Mouse (Mus musculus): ENCODE measurements around the gene Rasa3. TPM values are rescaled to one million over a fixed set of nuclear protein-coding genes. Genes with fewer than 3 reads are reported as not detected.

The Rasa3 gene
- total RNA-seq, 4 experiments from 2014 or later: 62.7 to 74.3 (median 68.2) TPM

- DNase-seq (ENCODE audit: low spot score in 2 of 2): no peak
Measured at GRCm38 (mm10) chr8:13685674-13686314, 8.4 kb upstream of the Rasa3 start.

- DNase-seq (ENCODE audit: low spot score in 2 of 2): no peak
Measured at GRCm38 (mm10) chr8:13684131-13684530, 6.7 kb upstream of the Rasa3 start.

- no peak for DNase-seq (ENCODE audit: low spot score in 2 of 2)
Measured at GRCm38 (mm10) chr8:13678182-13678581, 779 bp upstream of the Rasa3 start.

- peak; percentile 64 to 65 for DNase-seq (ENCODE audit: low spot score in 2 of 2)
Measured at GRCm38 (mm10) chr8:13676701-13677412, 546 bp downstream of the Rasa3 start.

GRCm38 (mm10) chr8:13676302-13676700 is 1.1 kb downstream of the Rasa3 start:
- peak; percentile 52 to 68 for DNase-seq (ENCODE audit: low spot score in 2 of 2)

GRCm38 (mm10) chr8:13675524-13675923 is 1.9 kb downstream of the Rasa3 start:
- DNase-seq (ENCODE audit: low spot score in 2 of 2): no peak

GRCm38 (mm10) chr8:13675121-13675520 is 2.3 kb downstream of the Rasa3 start:
- DNase-seq (ENCODE audit: low spot score in 2 of 2): no peak

- no peak for DNase-seq (ENCODE audit: low spot score in 2 of 2)
Measured at GRCm38 (mm10) chr8:13674294-13675010, 3.0 kb downstream of the Rasa3 start.

- no peak for DNase-seq (ENCODE audit: low spot score in 2 of 2)
Measured at GRCm38 (mm10) chr8:13673215-13673614, 4.2 kb downstream of the Rasa3 start.

- no peak for DNase-seq (ENCODE audit: low spot score in 2 of 2)
Measured at GRCm38 (mm10) chr8:13671246-13672003, 6.0 kb downstream of the Rasa3 start.

- DNase-seq (ENCODE audit: low spot score in 2 of 2): no peak
Measured at GRCm38 (mm10) chr8:13670011-13670471, 7.4 kb downstream of the Rasa3 start.

- DNase-seq (ENCODE audit: low spot score in 2 of 2): no peak
Measured at GRCm38 (mm10) chr8:13668367-13668766, 9.0 kb downstream of the Rasa3 start.

- DNase-seq (ENCODE audit: low spot score in 2 of 2): no peak
Measured at GRCm38 (mm10) chr8:13667917-13668316, 9.5 kb downstream of the Rasa3 start.

- no peak for DNase-seq (ENCODE audit: low spot score in 2 of 2)
Measured at GRCm38 (mm10) chr8:13665944-13666343, 11.5 kb downstream of the Rasa3 start.

GRCm38 (mm10) chr8:13665538-13665937 is 11.9 kb downstream of the Rasa3 start:
- no peak for DNase-seq (ENCODE audit: low spot score in 2 of 2)

GRCm38 (mm10) chr8:13664711-13665210 is 12.6 kb downstream of the Rasa3 start:
- DNase-seq (ENCODE audit: low spot score in 2 of 2): no peak

GRCm38 (mm10) chr8:13660323-13660722 is 17.1 kb downstream of the Rasa3 start:
- no peak for DNase-seq (ENCODE audit: low spot score in 2 of 2)

- DNase-seq (ENCODE audit: low spot score in 2 of 2): no peak
Measured at GRCm38 (mm10) chr8:13657479-13657878, 19.9 kb downstream of the Rasa3 start.

- DNase-seq (ENCODE audit: low spot score in 2 of 2): no peak
Measured at GRCm38 (mm10) chr8:13655033-13655351, 22.4 kb downstream of the Rasa3 start.

GRCm38 (mm10) chr8:13654350-13655032 is 22.9 kb downstream of the Rasa3 start:
- no peak for DNase-seq (ENCODE audit: low spot score in 2 of 2)
